Mouse (Mus musculus) lung, postnatal 0 days (tissue): ENCODE data around the gene Prelid1. TPM values are rescaled to one million over a fixed set of nuclear protein-coding genes. Genes with fewer than 3 reads are reported as not detected.

Experiments
- ATAC-seq: fragments of 200-750 bp; cut with Nextera tagmentation; 2 replicates; pipeline ENCODE4 v1.8.0; 2017; ENCODE audit warnings: moderate library complexity
- DNase-seq: peaks from one replicate; pipeline ENCODE4 v3.0.0-alpha.2; 2016; ENCODE audit warnings: low spot score
- H3K27ac ChIP-seq: fragments of 300-500 bp; sonication (generic); 2 replicates; pipeline ENCODE4 v1.5.1; 2014; ENCODE audit warnings: antibody characterized with exemption, mild to moderate bottlenecking, low read length, mixed read lengths
- H3K27me3 ChIP-seq: fragments of 300-500 bp; sonication (generic); replicated peaks from 2 replicates; pipeline ENCODE4 v1.6.1; 2014; ENCODE audit warnings: low read length, mixed read lengths; ENCODE audit not compliant: insufficient read depth
- H3K36me3 ChIP-seq: fragments of 300-500 bp; sonication (generic); 2 replicates; pipeline ENCODE4 v1.6.1; 2014; ENCODE audit warnings: low read length, mixed read lengths; ENCODE audit not compliant: insufficient read depth
- H3K4me1 ChIP-seq: fragments of 300-500 bp; sonication (generic); 2 replicates; pipeline ENCODE4 v1.6.1; 2014; ENCODE audit warnings: antibody characterized with exemption, low read depth, low read length, mixed read lengths; ENCODE audit not compliant: insufficient read depth
- H3K4me2 ChIP-seq: fragments of 300-500 bp; sonication (generic); replicated peaks from 2 replicates; pipeline ENCODE4 v1.6.1; 2014; ENCODE audit warnings: low read depth, mild to moderate bottlenecking, low read length, moderate library complexity, mixed read lengths
- H3K4me3 ChIP-seq: fragments of 300-500 bp; sonication (generic); 2 replicates; pipeline ENCODE4 v1.5.1; 2014; ENCODE audit warnings: low read depth, low read length
- H3K9ac ChIP-seq: fragments of 300-500 bp; sonication (generic); replicated peaks from 2 replicates; pipeline ENCODE4 v1.6.1; 2014; ENCODE audit warnings: low read depth, mild to moderate bottlenecking
- H3K9me3 ChIP-seq: fragments of 300-500 bp; sonication (generic); 2 replicates; pipeline ENCODE4 v1.6.1; 2016; ENCODE audit warnings: low read length, mixed read lengths
- CTCF ChIP-seq: IDR thresholded peaks from 2 replicates; pipeline ENCODE4 v1.5.1; 2016; ENCODE audit warnings: antibody characterized with exemption, mild to moderate bottlenecking
- EP300 ChIP-seq: IDR thresholded peaks from 2 replicates; pipeline ENCODE4 v1.6.1; 2016; ENCODE audit warnings: antibody characterized with exemption, mild to moderate bottlenecking, control low read depth
- WGBS: fragments of 180-500 bp; shearing (Covaris S2); extraction: QIAGEN DNeasy Blood & Tissue Kit; methylation state at CpG from one replicate; pipeline ENCODE4 v1.1.7; 2014; 5-methylcytosine and 5-hydroxymethylcytosine counted together
- polyA plus RNA-seq: library from polyadenylated mRNA; unstranded; fragments of >200 nt; fragmentation: Nextera tagmentation; extraction: Ambion mirVana; gene quantifications from 2 replicates; pipeline ENCODE4 v1.2.1, GENCODE M21; 2015

Prelid1 gene
- polyA plus RNA-seq, 1 experiment from 2014 or later: 307 TPM

GRCm38 (mm10) chr13:55325596-55325995 lies 5.3 kb downstream of the Prelid1 start:
- Histone ChIP-seq H3K9ac (no peak overlapping the region), H3K4me1 (peaks cover 16% of the 10 kb centered on the region), H3K27ac (no peak overlapping the region), H3K4me2 (no peak overlapping the region), H3K27me3 (no peaks in the 10 kb centered on the region), H3K4me3 (no peak overlapping the region), H3K9me3 (no peaks in the 10 kb centered on the region), H3K36me3 (0 out of 2 replicates have a peak, but pooled peaks cover 15% of the 10 kb centered on the region)
- no peak for TF ChIP-seq CTCF
- TF ChIP-seq EP300: no peak
- WGBS: 75% methylated on average over 9 of the region's 11 CpGs
- no peak for ATAC-seq
- no peak for DNase-seq

GRCm38 (mm10) chr13:55327169-55327568 lies 6.9 kb downstream of the Prelid1 start:
- Histone ChIP-seq H3K27me3 (no peaks in the 10 kb centered on the region), H3K4me3 (no peak overlapping the region), H3K4me1 (peaks cover 8% of the 10 kb centered on the region; the same call in 1 of the 2 replicates), H3K4me2 (no peak overlapping the region), H3K27ac (no peak overlapping the region), H3K9me3 (no peaks in the 10 kb centered on the region), H3K9ac (no peak overlapping the region), H3K36me3 (0 out of 2 replicates have a peak, but pooled peaks cover 15% of the 10 kb centered on the region)
- TF ChIP-seq EP300 (no peak), CTCF (no peak)
- WGBS: 31% methylated on average over 4 of the region's 4 CpGs
- DNase-seq: no peak
- no peak for ATAC-seq

GRCm38 (mm10) chr13:55327633-55328032 lies 7.3 kb downstream of the Prelid1 start:
- peak; percentile 59 for ATAC-seq
- no peak for TF ChIP-seq EP300
- peak; percentile 95 for TF ChIP-seq CTCF
- Histone ChIP-seq H3K9ac (no peak overlapping the region), H3K9me3 (no peaks in the 10 kb centered on the region), H3K4me1 (peaks cover 8% of the 10 kb centered on the region; the same call in 1 of the 2 replicates), H3K27me3 (no peaks in the 10 kb centered on the region), H3K27ac (no peak overlapping the region), H3K4me3 (no peak overlapping the region), H3K4me2 (no peak overlapping the region), H3K36me3 (0 out of 2 replicates have a peak, but pooled peaks cover 15% of the 10 kb centered on the region)
- 45% methylated on average over 8 of the region's 8 CpGs for WGBS
- DNase-seq: peak; percentile 91

GRCm38 (mm10) chr13:55328171-55328570 lies 7.9 kb downstream of the Prelid1 start:
- Histone ChIP-seq H3K27me3 (no peaks in the 10 kb centered on the region), H3K9me3 (no peaks in the 10 kb centered on the region), H3K9ac (no peak overlapping the region), H3K4me1 (peaks cover 8% of the 10 kb centered on the region; the same call in 1 of the 2 replicates), H3K4me2 (no peak overlapping the region), H3K4me3 (no peak overlapping the region), H3K36me3 (0 out of 2 replicates have a peak, but pooled peaks cover 15% of the 10 kb centered on the region), H3K27ac (no peak overlapping the region)
- DNase-seq (no peak), ATAC-seq (no peak)
- WGBS: 80% methylated on average over 6 of the region's 6 CpGs
- no peak for TF ChIP-seq CTCF
- TF ChIP-seq EP300: no peak

- no peak for ATAC-seq
- H3K27ac ChIP-seq: no peak overlapping the region
- no peak overlapping the region for H3K4me2 ChIP-seq
- H3K9ac ChIP-seq: no peak overlapping the region
- 0 out of 2 replicates have a peak, but pooled peaks cover 13% of the 10 kb centered on the region for H3K36me3 ChIP-seq
- H3K9me3 ChIP-seq: no peaks in the 10 kb centered on the region
- no peaks in the 10 kb centered on the region for H3K27me3 ChIP-seq
- peaks cover 8% of the 10 kb centered on the region; the same call in 1 of the 2 replicates for H3K4me1 ChIP-seq
- 79% methylated on average over 4 of the region's 4 CpGs for WGBS
- no peak for DNase-seq
- H3K4me3 ChIP-seq: no peak overlapping the region
- TF ChIP-seq EP300 (no peak), CTCF (no peak)
Measured at GRCm38 (mm10) chr13:55328641-55329040, 8.3 kb downstream of the Prelid1 start.

- peak; percentile 10; the same call in 1 of the 2 replicates for ATAC-seq
- H3K36me3 ChIP-seq: 0 out of 2 replicates have a peak, but pooled peaks cover 10% of the 10 kb centered on the region
- DNase-seq: no peak
- no peak overlapping the region for H3K27ac ChIP-seq
- peak overlapping the region; percentile 67 for H3K4me3 ChIP-seq
- TF ChIP-seq EP300: no peak
- no peak for TF ChIP-seq CTCF
- WGBS: 0% methylated on average over 26 of the region's 29 CpGs
- H3K9me3 ChIP-seq: no peaks in the 10 kb centered on the region
- no peaks in the 10 kb centered on the region for H3K27me3 ChIP-seq
- H3K4me1 ChIP-seq: peaks cover 8% of the 10 kb centered on the region; the same call in 1 of the 2 replicates
- peak overlapping the region; percentile 92 for H3K4me2 ChIP-seq
- no peak overlapping the region; the same call in 1 of the 2 replicates for H3K9ac ChIP-seq
Measured at GRCm38 (mm10) chr13:55329109-55329682, 8.9 kb downstream of the Prelid1 start.
